ENCODE assay signal across 9 mouse cellular contexts in the genomic region with DNA sequence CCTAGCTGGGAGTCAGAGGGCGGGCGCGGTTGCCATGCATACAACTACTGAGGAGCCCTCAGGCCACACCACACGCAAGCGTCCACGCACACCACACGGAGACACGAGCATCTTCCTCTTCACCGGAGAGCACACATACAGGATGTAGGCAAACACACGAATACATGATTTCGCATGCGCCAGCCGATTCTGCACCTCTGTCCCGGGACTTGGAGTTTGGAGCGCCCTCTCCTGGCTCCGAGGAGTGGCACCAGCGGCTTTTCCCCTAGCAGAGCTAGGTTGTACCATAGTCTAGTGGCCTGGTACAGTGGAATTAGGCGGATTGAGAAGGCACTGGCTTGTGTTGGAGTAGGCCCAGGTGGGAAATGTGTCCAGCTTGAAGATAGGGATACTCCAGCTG. TPM values are rescaled to one million over a fixed set of nuclear protein-coding genes. Genes with fewer than 3 reads are reported as not detected.
DNase-seq lines count a peak whose midpoint lies in the region; ATAC-seq and TF ChIP-seq lines count a peak whose summit lies in the region.
"Had no signal": no experiment of that assay in that cellular context is flagged by ENCODE, and none has a peak within 500 bp of the region (broad histone marks: within the 10 kb centered on the region; RNA-seq: fewer than 3 reads in every experiment).

No protein-coding gene starts in this region.

- H3K27me3 ChIP-seq in heart, embryonic 11.5 days (ENCODE audit: control insufficient read depth, insufficient read depth, low read length): peaks cover 13% of the 10 kb centered on the region
- H3K27me3 ChIP-seq in kidney, embryonic 15.5 days: 0 out of 2 replicates have a peak, but pooled peaks cover 4% of the 10 kb centered on the region
- H3K27me3 ChIP-seq in neural tube, embryonic 15.5 days (replicated peaks): 0 out of 2 replicates have a peak, but pooled peaks cover 7% of the 10 kb centered on the region
- no peaks in the 10 kb centered on the region for H3K27me3 ChIP-seq in thymus, adult 2 months (ENCODE audit: control insufficient read depth, insufficient read depth, low read length)

- no peak overlapping the region for H3K9ac ChIP-seq in heart, embryonic 11.5 days (ENCODE audit: low read depth, low read length)
- H3K9ac ChIP-seq in kidney, embryonic 15.5 days: no peak overlapping the region
- H3K9ac ChIP-seq in neural tube, embryonic 15.5 days (replicated peaks): no peak overlapping the region

- no peaks in the 10 kb centered on the region for H3K4me1 ChIP-seq in heart, embryonic 11.5 days (ENCODE audit: control insufficient read depth, insufficient read depth, low read length)
- H3K4me1 ChIP-seq in kidney, embryonic 15.5 days: peaks cover 46% of the 10 kb centered on the region
- 0 out of 2 replicates have a peak, but pooled peaks cover 2% of the 10 kb centered on the region for H3K4me1 ChIP-seq in lung, adult 2 months (ENCODE audit: control insufficient read depth, insufficient read depth, low read length)
- peaks cover 7% of the 10 kb centered on the region; the same call in 1 of the 2 replicates for H3K4me1 ChIP-seq in neural tube, embryonic 15.5 days
- H3K4me1 ChIP-seq in thymus, adult 2 months (replicated peaks; ENCODE audit: control insufficient read depth, insufficient read depth, low read length): peaks cover 4% of the 10 kb centered on the region

- H3K4me3 ChIP-seq in heart, embryonic 11.5 days (ENCODE audit: low read depth, low read length): 0 out of 2 replicates have a peak overlapping the region, but pooled peaks have one; percentile 8
- H3K4me3 ChIP-seq in kidney, embryonic 15.5 days (replicated peaks): no peak overlapping the region; the same call in 1 of the 2 replicates
- H3K4me3 ChIP-seq in lung, adult 2 months (replicated peaks; ENCODE audit: extremely low read depth, low read depth, low read length): no peak overlapping the region
- H3K4me3 ChIP-seq in neural tube, embryonic 15.5 days (replicated peaks): 0 out of 2 replicates have a peak overlapping the region, but pooled peaks have one; percentile 3
- H3K4me3 ChIP-seq in thymus, adult 2 months (ENCODE audit: control insufficient read depth, insufficient read depth, low read length): no peak overlapping the region
- H3K4me3 ChIP-seq: erythroblast, embryonic 14.5 days had no signal

- TF ChIP-seq CTCF in lung, adult 2 months (IDR thresholded peaks at IDR 0.05; ENCODE audit: insufficient read depth, low read length): peak; percentile 63
- TF ChIP-seq CTCF in thymus, adult 2 months (IDR thresholded peaks at IDR 0.05; ENCODE audit: borderline replicate concordance, control insufficient read depth, extremely low read depth, insufficient read depth, low read length, poor library complexity): peak; percentile 79

- no peak for TF ChIP-seq POLR2A in lung, adult 2 months (IDR thresholded peaks at IDR 0.05; ENCODE audit: borderline replicate concordance, extremely low read depth, low read depth, low read length)
- no peak for TF ChIP-seq POLR2A in thymus, adult 2 months (IDR thresholded peaks at IDR 0.05; ENCODE audit: control insufficient read depth, extremely low read depth, insufficient read depth, low read length, poor library complexity)

- H3K36me3 ChIP-seq in heart, embryonic 11.5 days (ENCODE audit: control insufficient read depth, insufficient read depth, low read length): no peaks in the 10 kb centered on the region
- H3K36me3 ChIP-seq in kidney, embryonic 15.5 days: no peaks in the 10 kb centered on the region
- no peaks in the 10 kb centered on the region for H3K36me3 ChIP-seq in neural tube, embryonic 15.5 days
- H3K36me3 ChIP-seq in thymus, adult 2 months (ENCODE audit: control insufficient read depth, insufficient read depth, low read length): no peaks in the 10 kb centered on the region

- no peak for ATAC-seq in heart, embryonic 11.5 days (replicated peaks; ENCODE audit: insufficient number of reproducible peaks, low FRiP score, low TSS enrichment)
- ATAC-seq in kidney, embryonic 15.5 days (replicated peaks; ENCODE audit: low FRiP score): peak; percentile 30; the same call in 1 of the 2 replicates
- 0 out of 2 replicates have a peak, but pooled peaks have one; percentile 31 for ATAC-seq in neural tube, embryonic 15.5 days (ENCODE audit: low FRiP score)

- peak; percentile 47 for DNase-seq in 3T3-L1 (ENCODE audit: low read depth, low spot score)
- DNase-seq in ZHBTc4 (ENCODE audit: low read depth, low spot score): peak; percentile 91
- peak; percentile 88 for DNase-seq in embryo, embryonic 10.5 days (ENCODE audit: low spot score)
- DNase-seq in lung, adult 2 months: peak; percentile 74
- DNase-seq in thymus, adult 2 months: peak; percentile 79

- peak overlapping the region; percentile 50 for H3K4me2 ChIP-seq in heart, embryonic 11.5 days
- peak overlapping the region; percentile 47 for H3K4me2 ChIP-seq in kidney, embryonic 15.5 days
- H3K4me2 ChIP-seq in neural tube, embryonic 15.5 days: peak overlapping the region; percentile 51

- no peak overlapping the region for H3K27ac ChIP-seq in heart, embryonic 11.5 days (ENCODE audit: low read depth, low read length)
- peak overlapping the region; percentile 76 for H3K27ac ChIP-seq in kidney, embryonic 15.5 days
- H3K27ac ChIP-seq in neural tube, embryonic 15.5 days (replicated peaks): no peak overlapping the region
- no peak overlapping the region for H3K27ac ChIP-seq in thymus, adult 2 months (ENCODE audit: control insufficient read depth, insufficient read depth, low read length)

- no peaks in the 10 kb centered on the region for H3K9me3 ChIP-seq in heart, embryonic 11.5 days (replicated peaks; ENCODE audit: control insufficient read depth, low read length)
- no peaks in the 10 kb centered on the region for H3K9me3 ChIP-seq in kidney, embryonic 15.5 days (replicated peaks)
- H3K9me3 ChIP-seq in neural tube, embryonic 15.5 days (replicated peaks): no peaks in the 10 kb centered on the region

- 11% methylated on average over 18 of the region's 18 CpGs for WGBS in heart, embryonic 11.5 days (ENCODE audit: insufficient replicate concordance)
- WGBS in kidney, embryonic 15.5 days: 9% methylated on average over 18 of the region's 18 CpGs
- WGBS in lung, adult 2 months: 16% methylated on average over 18 of the region's 18 CpGs
- WGBS in neural tube, embryonic 15.5 days: 11% methylated on average over 18 of the region's 18 CpGs
- WGBS in thymus, adult 2 months: 26% methylated on average over 18 of the region's 18 CpGs

RNA-seq across cellular contexts. Expression of a gene that starts 11.0 kb away (rescaled TPM):
- 0.07 and 0.29 TPM in 2 replicates for polyA plus RNA-seq in heart, embryonic 11.5 days (2014; fragmentation: Nextera tagmentation; extraction: Ambion mirVana)
- 0.10 TPM in 1 of 2 replicates, not detected in the other for polyA plus RNA-seq in kidney, embryonic 15.5 days (2015; fragmentation: Nextera tagmentation; extraction: Ambion mirVana)
- 0.62 TPM in 1 of 2 replicates, not detected in the other for polyA plus RNA-seq in lung, adult 2 months (2012; rRNA removed)
- 11.8 TPM in 1 of 2 replicates, not detected in the other for polyA plus RNA-seq in neural tube, embryonic 15.5 days (2015; fragmentation: Nextera tagmentation; extraction: Ambion mirVana)
- polyA plus RNA-seq in thymus, adult 2 months (2012; rRNA removed): 27.0 and 31.3 TPM in 2 replicates
- polyA plus RNA-seq: erythroblast, embryonic 14.5 days had no signal

RNA-seq across cellular contexts. Expression of a gene that starts 24.6 kb away (rescaled TPM):
- not detected in 2 replicates for polyA plus RNA-seq in heart, embryonic 11.5 days (2014; fragmentation: Nextera tagmentation; extraction: Ambion mirVana)
- polyA plus RNA-seq in kidney, embryonic 15.5 days (2015; fragmentation: Nextera tagmentation; extraction: Ambion mirVana): 1.1 and 1.2 TPM in 2 replicates
- 1.5 and 1.9 TPM in 2 replicates for polyA plus RNA-seq in lung, adult 2 months (2012; rRNA removed)
- polyA plus RNA-seq in neural tube, embryonic 15.5 days (2015; fragmentation: Nextera tagmentation; extraction: Ambion mirVana): 0.42 TPM in 1 of 2 replicates, not detected in the other
- polyA plus RNA-seq in thymus, adult 2 months (2012; rRNA removed): 0.61 and 0.68 TPM in 2 replicates
- polyA plus RNA-seq: erythroblast, embryonic 14.5 days had no signal

RNA-seq across cellular contexts. Expression of a gene that starts 54.1 kb away (rescaled TPM):
- polyA plus RNA-seq in heart, embryonic 11.5 days (2014; fragmentation: Nextera tagmentation; extraction: Ambion mirVana): 44.9 and 48.1 TPM in 2 replicates
- 40.2 and 44.9 TPM in 2 replicates for polyA plus RNA-seq in kidney, embryonic 15.5 days (2015; fragmentation: Nextera tagmentation; extraction: Ambion mirVana)
- 55.4 and 64.1 TPM in 2 replicates for polyA plus RNA-seq in lung, adult 2 months (2012; rRNA removed)
- 84.3 and 88.3 TPM in 2 replicates for polyA plus RNA-seq in neural tube, embryonic 15.5 days (2015; fragmentation: Nextera tagmentation; extraction: Ambion mirVana)
- polyA plus RNA-seq in thymus, adult 2 months (2012; rRNA removed): 31.1 and 42.0 TPM in 2 replicates

Comparison
In these comparisons a context has a peak if more than half of its experiments do, and no peak if none do; other contexts are left out.
1. H3K4me3 ChIP-seq: peak in heart, embryonic 11.5 days (single experiment) and neural tube, embryonic 15.5 days (single experiment); none in kidney, embryonic 15.5 days (single experiment), lung, adult 2 months (single experiment) and thymus, adult 2 months (single experiment).
2. Peak in every context shown above with its lines, with median percentiles within 50 percentile points of each other: DNase-seq and H3K4me2 ChIP-seq.